Mouse (Mus musculus) thymus, postnatal 4 days (tissue): ENCODE measurements around the gene Casp7.
"Not testable (repeated sequence)": the region's sequence is repeated elsewhere in the genome, so short reads cannot be mapped to it uniquely, and the experiment has no call there.

Experiments used
- DNase-seq: peaks from one replicate; pipeline ENCODE4 v3.0.0; 2021

Casp7 gene

GRCm38 (mm10) chr19:56386095-56386494 lies 10.8 kb upstream of the Casp7 start:
- no peak for DNase-seq

GRCm38 (mm10) chr19:56387726-56388302 lies 9.1 kb upstream of the Casp7 start:
- DNase-seq, result no peak

- DNase-seq, result no peak
Measured at GRCm38 (mm10) chr19:56389176-56389575, 7.8 kb upstream of the Casp7 start.

GRCm38 (mm10) chr19:56389879-56390278 lies 7.0 kb upstream of the Casp7 start, which contains the start of gene Nrap:
TSS of gene Nrap (minus strand) at chr19:56390037.
- DNase-seq, result no peak

- DNase-seq, result peak; percentile 48
Measured at GRCm38 (mm10) chr19:56391307-56392046, 5.5 kb upstream of the Casp7 start.

- no peak for DNase-seq
Measured at GRCm38 (mm10) chr19:56393311-56393866, 3.5 kb upstream of the Casp7 start.

GRCm38 (mm10) chr19:56395183-56395935 lies 1.6 kb upstream of the Casp7 start:
- no peak for DNase-seq

GRCm38 (mm10) chr19:56396227-56396626 lies 702 bp upstream of the Casp7 start:
- peak; percentile 23 for DNase-seq

GRCm38 (mm10) chr19:56397663-56398527 lies 966 bp downstream of the Casp7 start:
- peak; percentile 17 for DNase-seq

- no peak for DNase-seq
Measured at GRCm38 (mm10) chr19:56398528-56398795, 1.5 kb downstream of the Casp7 start.

GRCm38 (mm10) chr19:56400200-56400599 lies 3.3 kb downstream of the Casp7 start:
- peak; percentile 86 for DNase-seq

- no peak for DNase-seq
Measured at GRCm38 (mm10) chr19:56401864-56402263, 4.9 kb downstream of the Casp7 start.

- DNase-seq, result no peak
Measured at GRCm38 (mm10) chr19:56405824-56406223, 8.9 kb downstream of the Casp7 start.

- DNase-seq, result no peak
Measured at GRCm38 (mm10) chr19:56406581-56406980, 9.7 kb downstream of the Casp7 start.

- not testable (repeated sequence) for DNase-seq
Measured at GRCm38 (mm10) chr19:56409884-56410283, 13.0 kb downstream of the Casp7 start.

GRCm38 (mm10) chr19:56418404-56418803 lies 21.5 kb downstream of the Casp7 start:
- no peak for DNase-seq

GRCm38 (mm10) chr19:56419452-56419851 lies 22.5 kb downstream of the Casp7 start:
- no peak for DNase-seq

- DNase-seq, result no peak
Measured at GRCm38 (mm10) chr19:56420345-56420744, 23.4 kb downstream of the Casp7 start.

- peak; percentile 85 for DNase-seq
Measured at GRCm38 (mm10) chr19:56422476-56423338, 25.8 kb downstream of the Casp7 start.

GRCm38 (mm10) chr19:56423370-56423769 lies 26.4 kb downstream of the Casp7 start:
- no peak for DNase-seq

- DNase-seq, result no peak
Measured at GRCm38 (mm10) chr19:56424606-56425395, 27.9 kb downstream of the Casp7 start.
